Mouse (Mus musculus) left cerebral cortex, adult 6 months (tissue): ENCODE results near the gene Ptprn. TPM values are rescaled to one million over a fixed set of nuclear protein-coding genes. Genes with fewer than 3 reads are reported as not detected.

ENCODE experiments used
- long read RNA-seq, 2 experiments: library from polyadenylated mRNA; unstranded; transcript quantifications; one replicate each; pipeline ENCODE4 v2.0.0; 2019 to 2020
- polyA plus RNA-seq: library from polyadenylated mRNA; unstranded; fragments of <200 nt; fragmentation: Nextera tagmentation; gene quantifications from 2 replicates; pipeline ENCODE4 v1.2.3, GENCODE M21; 2021

Ptprn gene
- 113 and 159 TPM in 2 replicates for polyA plus RNA-seq
- long read RNA-seq, experiment 1, transcript Ptprn-201 (23 exons, 3,554 nt): major isoform, 23 of 566 reads
- long read RNA-seq, experiment 1, partial matches to known transcripts: 456 of 566 reads
- long read RNA-seq, experiment 1, other reads (novel, unspliced or antisense): 87 of 566 reads
- long read RNA-seq, experiment 2, partial matches to known transcripts: 195 of 203 reads
- long read RNA-seq, experiment 2, other reads (novel, unspliced or antisense): 8 of 203 reads

DNA sequence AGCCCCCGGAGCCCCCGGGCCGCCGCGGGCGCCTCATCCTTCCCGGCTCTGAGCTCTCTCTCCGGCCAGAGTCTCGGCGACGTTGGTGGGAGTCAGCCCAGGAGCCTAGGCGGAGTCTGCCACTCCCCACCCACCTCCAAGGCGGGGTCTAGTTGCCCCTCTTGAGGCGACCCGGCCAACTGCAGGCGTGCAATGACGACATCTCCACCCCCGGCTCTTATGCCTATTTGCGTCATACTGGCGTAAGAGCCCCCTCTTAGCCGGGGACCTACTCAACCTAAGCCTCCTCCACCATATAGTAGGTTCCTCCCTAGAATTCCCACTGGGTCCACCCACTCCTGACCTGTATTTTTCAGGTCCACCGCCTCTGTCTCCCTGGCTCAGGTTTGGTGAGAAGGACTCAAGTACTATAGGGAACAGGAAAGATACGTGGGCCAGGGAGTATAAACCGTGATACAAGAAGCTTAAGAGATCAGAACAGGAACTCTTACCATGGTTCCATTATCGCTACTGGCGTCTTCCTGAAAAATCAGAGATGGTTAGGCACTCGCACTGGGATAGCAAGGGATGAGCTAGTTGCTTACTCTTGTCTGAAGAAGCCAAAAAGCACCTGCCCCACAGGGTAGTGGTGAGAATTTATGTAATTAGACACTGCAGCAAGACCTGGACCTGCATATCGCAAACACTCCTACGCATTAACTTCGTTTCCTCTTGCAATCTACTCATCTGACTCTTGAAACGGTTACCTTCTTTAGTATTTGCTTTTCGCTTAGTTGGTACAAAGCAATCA, at the start of gene Ptprn:
TSS of gene Ptprn (minus strand) at position 412 of the 790 bp plus-strand sequence.

DNA sequence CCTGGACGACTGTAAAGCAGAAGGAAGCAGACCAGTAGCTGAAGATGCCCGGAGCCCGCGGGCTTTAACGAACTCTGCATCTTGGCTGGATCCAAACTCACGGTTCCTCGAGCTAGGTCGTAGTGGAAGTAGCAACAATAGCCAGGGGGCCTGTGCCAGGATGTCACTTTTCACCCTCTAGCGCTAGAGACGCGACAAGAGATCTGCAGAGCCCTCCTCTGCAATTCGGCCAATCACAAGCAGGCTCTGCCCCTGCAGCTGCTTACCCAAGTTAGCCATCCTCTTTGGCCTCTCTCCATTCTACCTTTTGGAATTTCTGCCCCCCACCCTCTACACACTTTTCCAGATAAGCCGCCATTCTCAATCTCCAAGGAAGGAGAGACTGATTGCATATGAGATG, 13.9 kb upstream of the Ptprn start, which contains the start of gene Resp18:
TSS of gene Resp18 (minus strand) at position 188 of the 400 bp plus-strand sequence.

GRCm38 (mm10) chr1:75236117-75237050, 27.9 kb downstream of the Ptprn start, which contains the start of gene Dnajb2:
Gene Dnajb2, plus strand, starts transcription at chr1:75236406.

GRCm38 (mm10) chr1:75231664-75232152, 32.6 kb downstream of the Ptprn start, which contains the start of gene A630095N17Rik:
Gene A630095N17Rik, minus strand, starts transcription at chr1:75232102.

GRCm38 (mm10) chr1:75219531-75219930, 44.8 kb downstream of the Ptprn start, which contains the start of gene Tuba4a:
Gene Tuba4a, minus strand, starts transcription at chr1:75219865.

DNA sequence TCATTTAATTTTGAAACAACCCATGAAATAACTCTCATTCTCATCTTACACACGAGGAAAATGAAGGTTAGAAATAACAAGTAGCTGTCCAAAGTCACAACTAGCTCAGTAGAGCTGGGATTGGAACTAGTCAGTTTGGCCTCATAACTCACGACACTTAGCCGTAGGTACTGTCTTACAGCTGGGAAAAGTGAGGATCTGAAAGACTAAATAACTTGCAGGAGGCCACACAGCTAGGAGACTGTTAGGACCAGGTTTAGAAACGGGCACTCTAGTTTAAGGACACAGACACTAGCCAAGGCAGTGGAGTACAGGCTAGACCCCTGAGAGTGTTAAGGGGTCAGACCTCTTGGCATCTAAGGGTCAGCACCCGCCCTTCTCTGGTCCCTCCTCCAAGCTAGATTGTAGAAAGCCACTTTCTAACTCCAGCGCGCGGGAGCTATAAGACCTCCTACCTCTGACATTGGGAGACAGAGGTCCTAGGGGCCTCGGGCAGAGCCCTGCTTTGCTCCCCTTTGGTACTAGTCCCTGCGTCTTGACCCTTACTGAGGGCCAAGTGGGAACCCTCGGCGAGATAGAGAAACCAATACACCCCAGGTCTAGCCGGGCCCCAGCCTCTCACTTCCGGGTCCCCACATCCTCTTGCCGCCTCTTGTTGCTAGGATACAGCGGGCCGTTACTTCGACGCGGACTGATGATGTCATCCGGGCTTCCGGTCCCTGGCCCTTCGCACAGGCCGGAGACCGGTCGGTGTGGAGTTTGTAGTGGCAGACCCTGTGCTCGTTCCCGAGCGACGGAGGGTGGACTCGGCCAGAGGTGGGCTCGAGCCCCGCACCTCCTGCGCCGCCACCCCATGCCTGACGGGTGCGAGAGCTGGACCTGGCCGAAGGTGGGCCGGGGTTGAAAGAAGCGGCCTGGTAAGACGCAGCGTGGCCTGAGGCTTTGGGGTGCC, 53.9 kb downstream of the Ptprn start, which contains the start of the genes Glb1l and Stk16:
TSS of gene Glb1l (minus strand) at position 678 of the 952 bp plus-strand sequence.
TSS of gene Stk16 (plus strand) at position 703 of the 952 bp plus-strand sequence.

Other genes starting within 250 kb of the Ptprn start
- gene Nhej1, start 139.3 kb downstream of the Ptprn start, polyA plus RNA-seq: 4.1 and 5.2 TPM in 2 replicates
- 2.5 and 3.6 TPM in 2 replicates for gene Slc23a3, start 130.6 kb downstream of the Ptprn start, polyA plus RNA-seq
- gene Cnppd1, start 121.8 kb downstream of the Ptprn start, polyA plus RNA-seq: 8.7 and 17.8 TPM in 2 replicates
- gene Retreg2, start 121.7 kb downstream of the Ptprn start, polyA plus RNA-seq: 51.8 and 214 TPM in 2 replicates
- 36.1 and 43.8 TPM in 2 replicates for gene Zfand2b, start 95.9 kb downstream of the Ptprn start, polyA plus RNA-seq
- 10.6 and 12.0 TPM in 2 replicates for gene Abcb6, start 84.1 kb downstream of the Ptprn start, polyA plus RNA-seq
- gene Ankzf1, start 72.4 kb downstream of the Ptprn start, polyA plus RNA-seq: 12.1 and 13.1 TPM in 2 replicates
- gene Atg9a, start 72.3 kb downstream of the Ptprn start, polyA plus RNA-seq: 44.9 and 63.6 TPM in 2 replicates
- gene Glb1l, start 53.7 kb downstream of the Ptprn start, polyA plus RNA-seq: 1.8 and 2.2 TPM in 2 replicates
- gene Stk16, start 53.7 kb downstream of the Ptprn start, polyA plus RNA-seq: 79.4 and 83.1 TPM in 2 replicates
- gene Tuba4a, start 44.6 kb downstream of the Ptprn start, polyA plus RNA-seq: 232 and 261 TPM in 2 replicates
- not detected in 2 replicates for gene A630095N17Rik, start 32.4 kb downstream of the Ptprn start, polyA plus RNA-seq
- 57.8 and 73.1 TPM in 2 replicates for gene Dnajb2, start 28.1 kb downstream of the Ptprn start, polyA plus RNA-seq
- 215 and 275 TPM in 2 replicates for gene Resp18, start 13.9 kb upstream of the Ptprn start, polyA plus RNA-seq
- gene Dnpep, start 53.5 kb upstream of the Ptprn start, polyA plus RNA-seq: 81.6 and 92.2 TPM in 2 replicates
- gene Des, start 95.8 kb upstream of the Ptprn start, polyA plus RNA-seq: 1.2 and 1.5 TPM in 2 replicates
- gene Speg, start 110.8 kb upstream of the Ptprn start, polyA plus RNA-seq: 46.1 and 63.7 TPM in 2 replicates
- gene Gmppa, start 171.4 kb upstream of the Ptprn start, polyA plus RNA-seq: 27.0 and 29.7 TPM in 2 replicates
- gene Asic4, start 185.9 kb upstream of the Ptprn start, polyA plus RNA-seq: 2.7 and 3.6 TPM in 2 replicates
- gene Chpf, start 214.8 kb upstream of the Ptprn start, polyA plus RNA-seq: 47.4 and 88.6 TPM in 2 replicates
- 52.6 and 63.4 TPM in 2 replicates for gene Tmem198, start 215.0 kb upstream of the Ptprn start, polyA plus RNA-seq
- gene Obsl1, start 241.9 kb upstream of the Ptprn start, polyA plus RNA-seq: 5.8 and 8.1 TPM in 2 replicates
- gene Inha, start 242.6 kb upstream of the Ptprn start, polyA plus RNA-seq: 3.2 and 4.8 TPM in 2 replicates